Mouse (Mus musculus) limb, embryonic 12.5 days (tissue): Measurements from ENCODE around the gene M1ap. TPM values are rescaled to one million over a fixed set of nuclear protein-coding genes. Genes with fewer than 3 reads are reported as not detected.

Experiments used
- ATAC-seq: fragments of 200-750 bp; cut with Nextera tagmentation; 2 replicates; pipeline ENCODE4 v1.8.0; 2017; ENCODE audit warnings: low read depth, moderate TSS enrichment; ENCODE audit not compliant: insufficient number of reproducible peaks, insufficient read depth, low FRiP score, low TSS enrichment
- H3K27ac ChIP-seq: fragments of 300-500 bp; sonication (generic); 2 replicates; pipeline ENCODE4 v1.5.1; 2016; ENCODE audit warnings: mild to moderate bottlenecking, moderate library complexity
- H3K27me3 ChIP-seq: fragments of 300-500 bp; sonication (generic); 2 replicates; pipeline ENCODE4 v1.6.1; 2016; ENCODE audit warnings: mild to moderate bottlenecking, moderate library complexity
- H3K36me3 ChIP-seq: fragments of 300-500 bp; sonication (generic); 2 replicates; pipeline ENCODE4 v1.6.1; 2016; ENCODE audit warnings: mild to moderate bottlenecking, moderate library complexity
- H3K4me1 ChIP-seq: fragments of 300-500 bp; sonication (generic); replicated peaks from 2 replicates; pipeline ENCODE4 v1.6.1; 2016
- H3K4me2 ChIP-seq: fragments of 300-500 bp; sonication (generic); 2 replicates; pipeline ENCODE4 v1.6.1; 2016; ENCODE audit warnings: mild to moderate bottlenecking, moderate library complexity
- H3K4me3 ChIP-seq: fragments of 300-500 bp; sonication (generic); replicated peaks from 2 replicates; pipeline ENCODE4 v1.5.1; 2016; ENCODE audit warnings: mild to moderate bottlenecking
- H3K9ac ChIP-seq: fragments of 300-500 bp; sonication (generic); replicated peaks from 2 replicates; pipeline ENCODE4 v1.6.1; 2016; ENCODE audit warnings: mild to moderate bottlenecking, moderate library complexity
- H3K9me3 ChIP-seq: fragments of 300-500 bp; sonication (generic); 2 replicates; pipeline ENCODE4 v1.6.1; 2016; ENCODE audit warnings: mild to moderate bottlenecking, moderate library complexity
- WGBS: fragments of 180-500 bp; shearing (Covaris S2); methylation state at CpG from one replicate; pipeline ENCODE4 v1.1.7; 2016; 5-methylcytosine and 5-hydroxymethylcytosine counted together
- polyA plus RNA-seq: library from polyadenylated mRNA; unstranded; fragments of >200 nt; fragmentation: Nextera tagmentation; extraction: Ambion mirVana; gene quantifications from 2 replicates; pipeline ENCODE4 v1.2.1, GENCODE M21; 2016

M1ap gene
- polyA plus RNA-seq, 1 experiment from 2014 or later = 0.20 TPM

- Histone ChIP-seq H3K9ac (peak within 1 kb of the TSS; percentile 72), H3K36me3 (no peaks in the 10 kb centered on the region), H3K27ac (no peak within 1 kb of the TSS), H3K9me3 (no peaks in the 10 kb centered on the region), H3K4me2 (peak within 1 kb of the TSS; percentile 86), H3K4me1 (peaks cover 5% of the 10 kb centered on the region; the same call in 1 of the 2 replicates), H3K4me3 (peak within 1 kb of the TSS; percentile 57), H3K27me3 (peaks cover 34% of the 10 kb centered on the region)
- peak; percentile 94 for ATAC-seq
- WGBS = 2% methylated on average over 42 of the region's 44 CpGs
Observed at GRCm38 (mm10) chr6:82939167-82939912, 7.4 kb upstream of the M1ap start, which contains the start of gene Sema4f. Sema4f (minus strand) TSS chr6:82939769.

GRCm38 (mm10) chr6:82940765-82941164 lies 5.9 kb upstream of the M1ap start:
- Histone ChIP-seq H3K27me3 (peaks cover 29% of the 10 kb centered on the region), H3K9me3 (no peaks in the 10 kb centered on the region), H3K9ac (no peak overlapping the region), H3K4me2 (no peak overlapping the region), H3K4me3 (no peak overlapping the region), H3K36me3 (no peaks in the 10 kb centered on the region), H3K27ac (no peak overlapping the region), H3K4me1 (peaks cover 5% of the 10 kb centered on the region; the same call in 1 of the 2 replicates)
- WGBS = 74% methylated on average over 3 of the region's 3 CpGs
- ATAC-seq = no peak

GRCm38 (mm10) chr6:82945750-82946149 lies 952 bp upstream of the M1ap start:
- ATAC-seq = no peak
- Histone ChIP-seq H3K9me3 (no peaks in the 10 kb centered on the region), H3K27ac (no peak overlapping the region), H3K4me1 (no peaks in the 10 kb centered on the region), H3K4me3 (no peak overlapping the region), H3K4me2 (no peak overlapping the region), H3K27me3 (no peaks in the 10 kb centered on the region; the same call in 1 of the 2 replicates), H3K9ac (no peak overlapping the region), H3K36me3 (no peaks in the 10 kb centered on the region)
- 53% methylated on average over 6 of the region's 6 CpGs for WGBS

- peaks cover 3% of the 10 kb centered on the region for H3K4me1 ChIP-seq
- WGBS = 52% methylated on average over 4 of the region's 4 CpGs
Observed at GRCm38 (mm10) chr6:82956553-82957251, 10.0 kb downstream of the M1ap start.

GRCm38 (mm10) chr6:82961664-82962063 lies 15.0 kb downstream of the M1ap start:
- no peak for ATAC-seq
- no peaks in the 10 kb centered on the region; the same call in 1 of the 2 replicates for H3K4me1 ChIP-seq
- H3K27me3 ChIP-seq = no peaks in the 10 kb centered on the region
- no peak overlapping the region for H3K4me2 ChIP-seq
- 66% methylated on average over 1 of the region's 1 CpGs for WGBS
- H3K36me3 ChIP-seq = no peaks in the 10 kb centered on the region
- H3K27ac ChIP-seq = no peak overlapping the region
- no peak overlapping the region for H3K4me3 ChIP-seq
- no peak overlapping the region for H3K9ac ChIP-seq
- H3K9me3 ChIP-seq = no peaks in the 10 kb centered on the region

More at GRCm38 (mm10) chr6:82956553-82957251, 10.0 kb downstream of the M1ap start:
- no peaks in the 10 kb centered on the region for H3K36me3 ChIP-seq
- H3K27me3 ChIP-seq = no peaks in the 10 kb centered on the region
- H3K9me3 ChIP-seq = no peaks in the 10 kb centered on the region
- no peak overlapping the region for H3K4me2 ChIP-seq
- no peak for ATAC-seq
- peak overlapping the region; percentile 64 for H3K27ac ChIP-seq
- no peak overlapping the region for H3K9ac ChIP-seq
- no peak overlapping the region for H3K4me3 ChIP-seq

- Histone ChIP-seq H3K27me3 (peaks cover 10% of the 10 kb centered on the region), H3K27ac (no peak overlapping the region), H3K4me1 (no peaks in the 10 kb centered on the region), H3K4me2 (no peak overlapping the region), H3K9me3 (no peaks in the 10 kb centered on the region), H3K9ac (no peak overlapping the region), H3K4me3 (no peak overlapping the region), H3K36me3 (no peaks in the 10 kb centered on the region)
- no peak for ATAC-seq
- 75% methylated on average over 6 of the region's 6 CpGs for WGBS
Observed at GRCm38 (mm10) chr6:82969249-82970084, 22.8 kb downstream of the M1ap start.

- no peak overlapping the region for H3K9ac ChIP-seq
- ATAC-seq = no peak; the same call in 1 of the 2 replicates
- H3K4me3 ChIP-seq = no peak overlapping the region
- no peak overlapping the region for H3K27ac ChIP-seq
- H3K9me3 ChIP-seq = no peaks in the 10 kb centered on the region
- WGBS = 13% methylated on average over 5 of the region's 5 CpGs
- H3K4me2 ChIP-seq = no peak overlapping the region
- peaks cover 10% of the 10 kb centered on the region for H3K27me3 ChIP-seq
- H3K4me1 ChIP-seq = no peaks in the 10 kb centered on the region
- H3K36me3 ChIP-seq = no peaks in the 10 kb centered on the region
Observed at GRCm38 (mm10) chr6:82971031-82971430, 24.3 kb downstream of the M1ap start.

GRCm38 (mm10) chr6:82987411-82987971 lies 40.8 kb downstream of the M1ap start:
- no peaks in the 10 kb centered on the region for H3K36me3 ChIP-seq
- 11% methylated on average over 9 of the region's 9 CpGs for WGBS
- no peak overlapping the region for H3K9ac ChIP-seq
- H3K9me3 ChIP-seq = no peaks in the 10 kb centered on the region
- no peaks in the 10 kb centered on the region for H3K27me3 ChIP-seq
- peak; percentile 92 for ATAC-seq
- peak overlapping the region; percentile 70 for H3K27ac ChIP-seq
- H3K4me3 ChIP-seq = no peak overlapping the region
- peak overlapping the region; percentile 33 for H3K4me2 ChIP-seq
- peaks cover 13% of the 10 kb centered on the region; the same call in 1 of the 2 replicates for H3K4me1 ChIP-seq

- WGBS = 35% methylated on average over 1 of the region's 1 CpGs
- no peak for ATAC-seq
Observed at GRCm38 (mm10) chr6:82993696-82994095, 47.0 kb downstream of the M1ap start.

GRCm38 (mm10) chr6:82994372-82994771 lies 47.7 kb downstream of the M1ap start:
- Histone ChIP-seq H3K9me3 (no peaks in the 10 kb centered on the region), H3K27me3 (no peaks in the 10 kb centered on the region), H3K36me3 (no peaks in the 10 kb centered on the region), H3K9ac (no peak overlapping the region), H3K27ac (no peak overlapping the region), H3K4me2 (no peak overlapping the region), H3K4me1 (peaks cover 5% of the 10 kb centered on the region), H3K4me3 (no peak overlapping the region)
- ATAC-seq = no peak
- 70% methylated on average over 7 of the region's 7 CpGs for WGBS

More at GRCm38 (mm10) chr6:82993696-82994095, 47.0 kb downstream of the M1ap start:
- Histone ChIP-seq H3K4me1 (peaks cover 5% of the 10 kb centered on the region), H3K9me3 (no peaks in the 10 kb centered on the region), H3K4me3 (no peak overlapping the region), H3K27ac (no peak overlapping the region), H3K36me3 (no peaks in the 10 kb centered on the region), H3K9ac (no peak overlapping the region), H3K27me3 (no peaks in the 10 kb centered on the region), H3K4me2 (no peak overlapping the region)
